Mouse (Mus musculus) ES-E14 (cell line): ENCODE measurements around the gene Auh. TPM values are rescaled to one million over a fixed set of nuclear protein-coding genes. Genes with fewer than 3 reads are reported as not detected.

Experiments
- DNase-seq: peaks from one replicate; pipeline ENCODE4 v3.0.0-alpha.2; 2013; ENCODE audit warnings: low read depth, low spot score
- H3K27ac ChIP-seq: 2 replicates; pipeline ENCODE4 v1.5.1; 2012; ENCODE audit warnings: low read depth, mild to moderate bottlenecking, low read length, moderate library complexity, mixed read lengths; ENCODE audit not compliant: poor library complexity, insufficient read depth, severe bottlenecking
- H3K36me3 ChIP-seq: 2 replicates; pipeline ENCODE4 v1.6.1; 2012; ENCODE audit warnings: mild to moderate bottlenecking, low read length, moderate library complexity, mixed read lengths; ENCODE audit not compliant: control insufficient read depth, poor library complexity, insufficient read depth, severe bottlenecking
- H3K4me1 ChIP-seq, 2 experiments: fragments of 150-350 bp in 1 of 2; sonication (generic) in 1 of 2; 2 replicates each; pipeline ENCODE4 v1.6.1; 2012; ENCODE audit warnings: low read length in 2 of 2, mild to moderate bottlenecking in 1 of 2, mixed read lengths in 1 of 2; ENCODE audit not compliant: control insufficient read depth in 2 of 2, insufficient read depth in 2 of 2, poor library complexity in 1 of 2
- H3K4me3 ChIP-seq, 2 experiments: fragments of 150-350 bp in 1 of 2; sonication (generic) in 1 of 2; 2 replicates each; pipeline ENCODE4 v1.5.1; 2012; ENCODE audit warnings: low read length in 2 of 2, low read depth in 1 of 2, mild to moderate bottlenecking in 1 of 2, mixed read lengths in 1 of 2; ENCODE audit not compliant: insufficient read depth in 1 of 2, poor library complexity in 1 of 2, severe bottlenecking in 1 of 2
- H3K9ac ChIP-seq: 2 replicates; pipeline ENCODE4 v1.6.1; 2012; ENCODE audit warnings: low read depth, mild to moderate bottlenecking, low read length, mixed read lengths; ENCODE audit not compliant: poor library complexity, insufficient read depth, severe bottlenecking
- H3K9me3 ChIP-seq: fragments of 150-350 bp; sonication (generic); 2 replicates; pipeline ENCODE4 v1.6.1; 2012; ENCODE audit warnings: low read depth, mild to moderate bottlenecking, low read length; ENCODE audit not compliant: control insufficient read depth, insufficient read depth
- CHD2 ChIP-seq: IDR thresholded peaks from 2 replicates; pipeline ENCODE4 v1.6.1; 2014; ENCODE audit warnings: mild to moderate bottlenecking, low read depth, low read length, inconsistent platforms
- HCFC1 ChIP-seq: IDR thresholded peaks from 2 replicates; pipeline ENCODE4 v1.6.1; 2012; ENCODE audit warnings: low read length, inconsistent platforms, borderline replicate concordance; ENCODE audit not compliant: insufficient read depth
- MAFK ChIP-seq: IDR thresholded peaks from 2 replicates; pipeline ENCODE4 v1.6.1; 2014; ENCODE audit warnings: mild to moderate bottlenecking, low read depth, low read length, inconsistent platforms; ENCODE audit not compliant: insufficient read depth
- ZC3H11A ChIP-seq: IDR thresholded peaks from 2 replicates; pipeline ENCODE4 v1.6.1; 2012; ENCODE audit warnings: low read depth, mild to moderate bottlenecking, inconsistent platforms, low read length, borderline replicate concordance
- ZNF384 ChIP-seq: IDR thresholded peaks from 2 replicates; pipeline ENCODE4 v1.6.1; 2012; ENCODE audit warnings: low read depth, low read length, inconsistent platforms
- in situ Hi-C, 2 experiments: fragments of 600-800 bp; cut with MboI; formaldehyde crosslinking; loops; one replicate each; pipeline ENCODE4 v1.15.1; 2025; ENCODE audit warnings: low sequenced_read_pairs in 2 of 2, inconsistent platforms in 1 of 2; ENCODE audit not compliant: unreplicated experiment in 2 of 2
- total RNA-seq: library from RNA; depleted of rRNA; stranded (reverse); fragments of 300-350 nt; gene quantifications from 2 replicates; pipeline ENCODE4 v1.2.3, GENCODE M21; 2012

Gene Auh
- total RNA-seq, 1 experiment = 14.5 TPM

- no peak for DNase-seq
- Histone ChIP-seq H3K36me3 (no peaks in the 10 kb centered on the region), H3K4me3 (no peak overlapping the region), H3K4me1 (no peaks in the 10 kb centered on the region), H3K27ac (no peak overlapping the region), H3K9ac (no peak overlapping the region), H3K9me3 (no peaks in the 10 kb centered on the region)
- in situ Hi-C loops = no loop called here
- no peak for TF ChIP-seq HCFC1
- no peak for TF ChIP-seq ZC3H11A
- no peak for TF ChIP-seq MAFK
- TF ChIP-seq CHD2 = no peak
- no peak for TF ChIP-seq ZNF384
Observed at GRCm38 (mm10) chr13:52828946-52829523, 100.4 kb downstream of the Auh start.

GRCm38 (mm10) chr13:52828217-52828616 lies 101.3 kb downstream of the Auh start:
- in situ Hi-C loops = no loop called here

GRCm38 (mm10) chr13:52826666-52827065 lies 102.8 kb downstream of the Auh start:
- Histone ChIP-seq H3K9ac (no peak overlapping the region), H3K36me3 (no peaks in the 10 kb centered on the region), H3K4me1 (no peaks in the 10 kb centered on the region), H3K27ac (no peak overlapping the region), H3K4me3 (no peak overlapping the region), H3K9me3 (no peaks in the 10 kb centered on the region)
- in situ Hi-C loops = no loop called here
- no peak for DNase-seq
- TF ChIP-seq MAFK (no peak), ZC3H11A (no peak), ZNF384 (no peak), CHD2 (no peak), HCFC1 (no peak)

More at GRCm38 (mm10) chr13:52828217-52828616, 101.3 kb downstream of the Auh start:
- Histone ChIP-seq H3K9me3 (no peaks in the 10 kb centered on the region), H3K4me3 (no peak overlapping the region), H3K27ac (no peak overlapping the region), H3K4me1 (no peaks in the 10 kb centered on the region), H3K9ac (no peak overlapping the region), H3K36me3 (no peaks in the 10 kb centered on the region)
- DNase-seq = no peak
- TF ChIP-seq ZNF384 (no peak), MAFK (no peak), ZC3H11A (no peak), CHD2 (no peak), HCFC1 (no peak)

- DNase-seq = no peak
- Histone ChIP-seq H3K9me3 (no peaks in the 10 kb centered on the region), H3K9ac (no peak overlapping the region), H3K27ac (no peak overlapping the region), H3K36me3 (no peaks in the 10 kb centered on the region), H3K4me3 (no peak overlapping the region), H3K4me1 (no peaks in the 10 kb centered on the region)
- in situ Hi-C loops = no loop called here
- no peak for TF ChIP-seq CHD2
- TF ChIP-seq MAFK = no peak
- TF ChIP-seq ZC3H11A = no peak
Observed at GRCm38 (mm10) chr13:52824754-52825153, 104.7 kb downstream of the Auh start.
